Mouse (Mus musculus): ENCODE data around the gene Slc7a15.
"Not testable (repeated sequence)": the region's sequence is repeated elsewhere in the genome, so short reads cannot be mapped to it uniquely, and the experiment has no call there.

Slc7a15 gene

GRCm38 (mm10) chr12:8559876-8560275 is 39.0 kb downstream of the Slc7a15 start:
- DNase-seq (ENCODE audit: low read depth), result not testable (repeated sequence)

GRCm38 (mm10) chr12:8556189-8556588 is 42.7 kb downstream of the Slc7a15 start:
- no peak for DNase-seq (ENCODE audit: low read depth)

GRCm38 (mm10) chr12:8555419-8555818 is 43.4 kb downstream of the Slc7a15 start:
- DNase-seq (ENCODE audit: low read depth), result no peak

- peak; percentile 89 for DNase-seq (ENCODE audit: low read depth)
Measured at GRCm38 (mm10) chr12:8547357-8547756, 51.5 kb downstream of the Slc7a15 start.

GRCm38 (mm10) chr12:8546801-8547200 is 52.1 kb downstream of the Slc7a15 start:
- no peak for DNase-seq (ENCODE audit: low read depth)

- no peak for DNase-seq (ENCODE audit: low read depth)
Measured at GRCm38 (mm10) chr12:8545066-8545610, 53.7 kb downstream of the Slc7a15 start.

- no peak for DNase-seq (ENCODE audit: low read depth)
Measured at GRCm38 (mm10) chr12:8542371-8542770, 56.5 kb downstream of the Slc7a15 start.

- no peak for DNase-seq (ENCODE audit: low read depth)
Measured at GRCm38 (mm10) chr12:8539471-8539870, 59.4 kb downstream of the Slc7a15 start.

GRCm38 (mm10) chr12:8537291-8537690 is 61.6 kb downstream of the Slc7a15 start:
- DNase-seq (ENCODE audit: low read depth), result no peak

- DNase-seq (ENCODE audit: low read depth), result no peak
Measured at GRCm38 (mm10) chr12:8536221-8536965, 62.5 kb downstream of the Slc7a15 start.

- no peak for DNase-seq (ENCODE audit: low read depth)
Measured at GRCm38 (mm10) chr12:8535596-8535995, 63.3 kb downstream of the Slc7a15 start.

- DNase-seq (ENCODE audit: low read depth), result no peak
Measured at GRCm38 (mm10) chr12:8534915-8535314, 64.0 kb downstream of the Slc7a15 start.

- DNase-seq (ENCODE audit: low read depth), result no peak
Measured at GRCm38 (mm10) chr12:8527770-8528169, 71.1 kb downstream of the Slc7a15 start.

GRCm38 (mm10) chr12:8527175-8527574 is 71.7 kb downstream of the Slc7a15 start:
- no peak for DNase-seq (ENCODE audit: low read depth)

- no peak for DNase-seq (ENCODE audit: low read depth)
Measured at GRCm38 (mm10) chr12:8524062-8524461, 74.8 kb downstream of the Slc7a15 start.

GRCm38 (mm10) chr12:8522711-8523110 is 76.2 kb downstream of the Slc7a15 start:
- DNase-seq (ENCODE audit: low read depth), result no peak

- peak; percentile 86 for DNase-seq (ENCODE audit: low read depth)
Measured at GRCm38 (mm10) chr12:8521375-8522047, 77.4 kb downstream of the Slc7a15 start.

- DNase-seq (ENCODE audit: low read depth), result peak; percentile 28
Measured at GRCm38 (mm10) chr12:8519431-8520160, 79.3 kb downstream of the Slc7a15 start.

- no peak for DNase-seq (ENCODE audit: low read depth)
Measured at GRCm38 (mm10) chr12:8511037-8511882, 87.6 kb downstream of the Slc7a15 start.

GRCm38 (mm10) chr12:8510317-8510988 is 88.4 kb downstream of the Slc7a15 start:
- DNase-seq (ENCODE audit: low read depth), result no peak

GRCm38 (mm10) chr12:8509693-8510092 is 89.2 kb downstream of the Slc7a15 start:
- DNase-seq (ENCODE audit: low read depth), result no peak

Measured in induced T-regulatory cell, adult 2 months (primary cell).